Mouse (Mus musculus): ENCODE results near the gene Sik3. TPM values are rescaled to one million over a fixed set of nuclear protein-coding genes. Genes with fewer than 3 reads are reported as not detected.

The Sik3 gene
- polyA plus RNA-seq, 1 experiment = 41.0 TPM

DNA sequence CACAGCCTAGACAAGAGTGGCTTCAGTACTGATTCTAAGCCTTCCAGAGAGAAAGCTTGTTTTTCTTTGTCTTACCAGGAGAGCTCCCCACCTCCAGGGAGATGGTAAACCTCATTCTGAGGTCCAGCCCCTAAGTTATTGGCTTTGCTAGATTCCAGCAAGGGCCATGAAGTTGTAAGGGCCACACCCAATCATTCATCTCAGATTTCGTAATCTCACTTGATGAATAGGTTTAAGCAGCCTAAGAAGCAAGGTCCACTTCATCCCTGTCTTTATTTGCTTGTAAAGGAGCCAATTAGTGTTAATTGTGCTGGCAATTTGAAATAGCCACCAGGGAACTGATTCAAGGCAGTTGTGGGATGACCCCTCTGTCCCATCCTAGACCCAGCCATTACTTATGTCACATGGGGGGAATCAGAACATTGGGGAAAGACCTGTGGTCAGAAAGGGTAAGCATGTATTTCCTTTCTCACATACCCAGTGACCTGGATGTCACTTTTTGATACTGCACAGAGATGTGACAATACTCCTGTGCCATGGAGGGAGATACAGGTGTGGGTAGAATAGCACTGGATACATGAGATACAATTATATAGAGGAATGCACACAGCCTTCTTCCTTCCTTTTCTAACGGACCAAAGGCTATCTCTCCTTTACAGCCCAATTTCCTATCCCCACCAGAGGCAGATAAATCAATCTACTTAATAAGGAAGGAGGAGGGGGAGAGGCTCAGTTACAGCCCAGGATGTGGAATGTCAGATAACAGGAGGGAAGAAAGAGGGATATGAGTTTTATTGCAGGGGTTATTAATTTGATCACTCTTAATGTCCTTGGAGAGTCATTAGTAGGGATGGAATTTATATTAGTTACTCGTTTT, 1.3 kb upstream of the Sik3 start:
- peak; percentile 67 for TF ChIP-seq GATA1 (IDR thresholded peaks at IDR 0.05; ENCODE audit: low read length)

DNA sequence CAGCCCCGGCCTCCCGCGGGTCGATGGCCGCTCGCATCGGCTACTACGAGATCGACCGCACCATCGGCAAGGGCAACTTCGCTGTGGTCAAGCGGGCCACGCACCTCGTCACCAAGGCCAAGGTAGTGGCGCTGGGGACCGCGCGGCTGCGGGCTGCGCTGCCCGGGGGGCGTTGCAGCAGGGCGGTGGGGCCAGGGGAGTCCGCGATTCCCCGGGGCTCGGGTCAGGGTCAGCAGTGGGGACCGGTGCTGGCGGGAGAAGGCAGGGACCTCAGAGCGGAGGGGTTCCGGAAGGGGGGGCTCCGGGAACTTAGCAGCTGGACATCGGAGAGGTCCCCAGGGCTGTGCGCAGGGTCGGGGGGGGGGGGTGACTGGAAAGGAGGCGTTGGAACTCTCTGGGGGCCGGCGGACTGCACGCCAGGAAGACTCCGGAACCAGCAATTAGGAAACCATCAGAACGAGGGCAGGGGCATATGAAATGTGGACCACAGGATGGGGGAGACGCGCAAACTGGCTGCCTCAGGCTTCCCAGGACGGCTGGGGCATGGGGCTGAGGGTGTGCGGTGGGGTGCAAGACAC, 478 bp downstream of the Sik3 start:
- TF ChIP-seq GATA1 (IDR thresholded peaks at IDR 0.05; ENCODE audit: low read length) = no peak

DNA sequence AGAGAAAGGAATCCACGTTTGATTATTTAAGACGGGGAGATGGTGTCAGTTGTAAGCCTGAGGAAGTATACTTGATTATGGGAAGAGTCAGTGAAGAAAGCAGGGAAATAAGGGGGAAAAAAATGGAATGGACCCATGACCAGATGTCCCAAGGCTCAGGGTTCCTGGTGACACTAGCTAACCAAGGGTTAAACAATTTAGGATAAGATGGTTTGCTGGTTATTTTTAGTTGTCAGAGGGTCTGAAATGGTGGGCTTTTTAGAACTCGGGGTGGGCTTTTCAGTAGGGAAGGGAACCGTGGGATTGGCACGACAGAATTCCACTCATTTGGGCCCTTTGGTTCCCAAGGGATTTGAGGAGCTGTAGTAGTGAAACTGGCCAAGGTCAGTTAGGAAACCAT, 996 bp downstream of the Sik3 start:
- TF ChIP-seq GATA1 (IDR thresholded peaks at IDR 0.05; ENCODE audit: low read length) = no peak

DNA sequence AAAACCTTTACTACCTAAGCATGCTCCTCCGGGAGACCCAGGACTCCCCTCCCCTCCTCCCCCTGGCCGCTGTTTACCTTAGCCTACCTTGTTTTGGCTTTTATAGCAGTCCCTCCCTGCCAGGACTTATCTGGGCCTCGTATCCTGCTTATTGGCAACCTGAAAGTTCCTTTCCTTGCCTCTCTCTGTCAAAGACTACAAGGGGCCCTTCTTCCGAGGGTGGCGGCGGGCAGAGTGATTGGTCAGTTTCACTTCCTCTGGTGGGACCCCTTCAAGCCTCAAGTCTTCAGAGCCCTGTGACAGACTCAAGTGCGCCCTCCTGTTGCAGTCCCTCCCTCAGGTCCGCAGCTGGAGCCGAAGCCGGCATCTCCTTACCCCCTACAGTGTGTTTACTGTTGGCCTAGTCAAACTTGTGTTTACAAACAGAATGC, 1.6 kb downstream of the Sik3 start:
- TF ChIP-seq GATA1 (IDR thresholded peaks at IDR 0.05; ENCODE audit: low read length) = no peak

DNA sequence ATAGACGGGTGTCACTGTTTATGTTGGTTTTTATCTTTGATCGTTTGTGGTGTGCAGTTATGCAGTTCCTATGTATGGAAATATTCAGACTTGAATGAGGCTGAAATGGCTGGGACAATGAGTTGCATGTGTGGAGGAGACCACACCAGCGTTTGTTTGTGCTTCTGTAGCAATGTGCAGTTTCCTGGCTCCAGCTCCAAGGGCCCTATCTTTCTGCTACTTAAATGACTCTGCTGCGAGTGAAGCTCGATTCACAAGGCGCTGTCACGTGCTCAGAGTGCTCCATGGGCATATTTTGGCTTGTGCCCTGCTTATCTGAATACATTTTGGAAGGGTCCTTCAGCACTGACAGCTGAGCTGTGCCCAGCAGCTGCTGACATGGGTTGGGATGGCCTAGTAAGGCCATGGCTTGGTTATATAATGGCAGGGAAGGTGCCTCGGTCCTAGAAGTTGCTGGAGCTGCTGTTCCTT, 2.5 kb downstream of the Sik3 start:
- no peak for TF ChIP-seq GATA1 (IDR thresholded peaks at IDR 0.05; ENCODE audit: low read length)

DNA sequence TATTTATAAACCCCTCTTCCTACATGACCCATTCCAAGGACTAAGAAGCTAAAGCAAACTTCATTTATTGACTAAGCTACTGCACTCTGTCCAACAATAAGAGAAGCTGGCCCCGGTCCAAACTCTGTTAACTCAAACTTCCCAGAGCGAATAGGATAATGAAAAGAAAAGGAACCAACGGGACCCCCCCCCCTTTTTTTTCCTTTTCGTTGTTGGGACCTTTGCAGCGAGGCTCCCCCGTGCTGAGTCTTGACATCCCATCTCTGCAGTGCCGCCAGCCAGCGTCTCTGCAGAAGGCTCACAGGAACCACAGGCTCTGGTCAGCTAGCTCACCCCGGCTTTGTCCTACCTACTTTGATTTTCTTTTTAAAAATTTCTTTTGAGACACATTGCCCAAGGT, 3.2 kb downstream of the Sik3 start:
- no peak for TF ChIP-seq GATA1 (IDR thresholded peaks at IDR 0.05; ENCODE audit: low read length)

DNA sequence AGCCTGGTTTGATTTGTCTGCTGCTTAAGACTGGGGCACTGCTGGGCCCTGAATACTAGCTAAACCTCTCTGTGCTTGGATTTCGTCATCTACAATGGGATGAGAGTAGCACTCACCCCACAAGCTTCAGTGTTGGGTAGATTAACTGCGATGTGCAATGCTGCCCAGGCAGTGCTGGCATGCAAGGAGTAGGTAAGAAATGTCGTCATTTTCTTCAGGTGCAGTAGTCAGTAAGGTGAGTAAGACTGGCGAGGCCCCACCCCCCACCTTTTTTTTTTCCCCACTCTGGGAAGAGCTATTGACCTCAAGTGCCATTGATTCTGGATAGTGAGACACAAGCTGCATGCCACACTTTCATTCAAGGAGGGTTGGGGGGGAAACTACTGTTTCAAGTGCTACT, 3.8 kb downstream of the Sik3 start:
- no peak for TF ChIP-seq GATA1 (IDR thresholded peaks at IDR 0.05; ENCODE audit: low read length)

DNA sequence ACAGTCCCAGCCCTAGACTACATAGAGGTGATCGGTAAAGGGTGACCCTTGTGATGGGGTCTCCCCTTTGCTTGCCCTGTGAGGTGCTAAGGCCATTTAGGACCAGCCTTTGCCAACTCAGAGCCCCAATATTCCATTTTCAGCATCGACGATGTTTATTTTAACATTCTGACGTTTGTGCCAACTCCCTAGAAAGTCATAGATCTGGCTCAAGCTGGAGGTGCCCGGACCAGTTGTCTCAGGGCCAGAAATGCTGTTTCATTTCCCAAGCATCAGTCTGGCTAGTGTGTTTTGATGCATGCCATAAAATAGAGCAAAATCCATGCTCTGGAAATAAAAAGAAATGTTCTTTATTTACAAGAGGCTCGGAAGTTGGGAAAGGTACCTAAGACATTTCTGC, 5.7 kb downstream of the Sik3 start:
- no peak for TF ChIP-seq GATA1 (IDR thresholded peaks at IDR 0.05; ENCODE audit: low read length)

DNA sequence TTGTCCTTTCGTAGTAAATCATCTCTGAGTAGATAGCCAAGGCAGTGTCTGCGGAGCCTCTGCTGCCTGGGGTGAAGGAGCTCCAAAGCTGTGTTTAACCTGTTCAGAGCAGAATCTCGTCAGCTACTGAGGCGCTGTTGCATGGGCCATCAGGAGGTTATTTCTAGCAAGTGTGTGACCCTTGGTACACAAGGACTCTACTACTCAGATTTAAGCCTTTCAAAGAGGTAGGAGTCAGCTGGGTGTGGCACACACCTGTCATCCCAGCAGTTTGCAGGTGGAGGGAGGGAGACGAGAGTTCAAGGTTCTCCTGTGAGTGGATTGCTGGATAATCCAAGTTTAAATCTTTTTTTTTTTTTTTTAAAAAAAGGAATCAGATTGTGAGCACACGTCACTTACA, 7.4 kb downstream of the Sik3 start:
- no peak for TF ChIP-seq GATA1 (IDR thresholded peaks at IDR 0.05; ENCODE audit: low read length)

DNA sequence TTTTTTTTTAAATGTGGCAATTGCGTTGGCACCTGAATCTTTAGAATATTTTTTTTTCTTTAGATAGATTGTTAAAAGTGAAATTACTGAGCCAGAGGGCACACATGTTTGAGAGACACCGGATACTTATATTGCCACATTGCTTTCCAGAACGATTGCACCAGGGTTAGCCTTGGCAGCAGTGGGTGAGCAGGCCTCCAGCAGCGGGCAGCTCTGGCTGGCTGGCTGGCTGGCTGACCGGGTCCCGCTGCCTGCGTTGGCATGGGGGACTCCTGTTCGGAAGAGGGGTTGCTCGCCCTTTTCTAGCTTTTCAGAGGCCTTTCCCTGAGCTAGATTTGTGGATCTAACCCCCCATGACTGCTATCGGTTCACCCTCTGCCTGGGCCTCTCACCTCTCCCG, 11.0 kb downstream of the Sik3 start:
- TF ChIP-seq GATA1 (IDR thresholded peaks at IDR 0.05; ENCODE audit: low read length) = no peak

DNA sequence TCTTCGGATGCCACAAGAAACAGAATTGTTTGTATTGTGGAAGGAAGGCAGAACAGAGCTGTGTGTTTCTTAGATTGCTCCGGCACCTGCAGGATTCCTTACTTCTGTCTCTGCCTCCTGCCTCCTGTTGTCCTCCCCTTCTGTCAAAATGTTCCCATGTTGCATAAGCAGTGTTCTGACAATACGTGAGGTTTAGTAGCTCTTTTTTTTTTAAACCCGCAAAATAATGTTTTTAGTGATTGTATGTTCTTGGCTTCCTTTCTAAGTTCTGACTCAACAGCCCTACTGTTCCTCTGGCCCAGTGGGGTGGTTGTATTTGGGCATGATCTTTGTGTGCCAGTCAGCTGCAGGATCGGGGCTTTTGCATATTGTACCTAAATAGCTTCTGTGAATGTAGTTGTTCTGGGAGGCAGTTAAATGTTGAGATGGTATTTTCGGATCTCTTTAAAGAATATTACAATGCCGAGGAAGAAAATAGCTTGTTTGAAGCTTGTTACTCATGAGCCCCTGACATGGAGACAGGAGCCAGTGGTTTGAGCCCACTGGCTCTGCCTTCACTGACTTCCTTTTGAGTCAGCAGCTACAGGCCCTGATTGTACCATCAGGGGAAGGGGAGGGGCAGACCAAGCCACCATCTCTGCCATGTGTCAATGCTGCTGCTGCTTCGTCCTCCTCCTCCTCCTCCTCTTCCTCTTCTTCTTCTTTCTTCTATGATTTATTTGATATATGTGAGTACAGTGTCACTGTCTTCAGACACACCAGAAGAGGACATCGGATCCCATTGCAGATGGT, 13.6 kb downstream of the Sik3 start:
- TF ChIP-seq GATA1 (IDR thresholded peaks at IDR 0.05; ENCODE audit: low read length) = no peak

DNA sequence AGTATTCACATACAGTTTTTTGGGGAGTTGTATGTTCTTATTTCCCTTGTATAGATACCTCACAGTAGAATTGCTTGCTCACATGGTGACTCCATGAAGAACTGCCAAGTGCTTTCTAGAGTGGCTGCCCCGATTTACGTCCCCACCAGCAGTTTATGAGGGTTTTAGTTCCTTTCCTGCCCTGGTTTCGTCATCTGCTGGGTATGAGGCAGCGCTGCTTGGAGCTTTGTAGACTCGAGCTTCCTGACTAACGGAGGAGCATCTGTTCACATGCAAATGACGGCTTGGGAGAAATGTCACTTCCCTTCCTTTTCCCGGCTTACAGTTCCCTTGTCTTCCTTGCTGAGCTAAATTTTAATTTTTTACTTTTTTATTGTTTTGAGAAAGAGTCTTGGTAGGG, 15.4 kb downstream of the Sik3 start:
- no peak for TF ChIP-seq GATA1 (IDR thresholded peaks at IDR 0.05; ENCODE audit: low read length)

DNA sequence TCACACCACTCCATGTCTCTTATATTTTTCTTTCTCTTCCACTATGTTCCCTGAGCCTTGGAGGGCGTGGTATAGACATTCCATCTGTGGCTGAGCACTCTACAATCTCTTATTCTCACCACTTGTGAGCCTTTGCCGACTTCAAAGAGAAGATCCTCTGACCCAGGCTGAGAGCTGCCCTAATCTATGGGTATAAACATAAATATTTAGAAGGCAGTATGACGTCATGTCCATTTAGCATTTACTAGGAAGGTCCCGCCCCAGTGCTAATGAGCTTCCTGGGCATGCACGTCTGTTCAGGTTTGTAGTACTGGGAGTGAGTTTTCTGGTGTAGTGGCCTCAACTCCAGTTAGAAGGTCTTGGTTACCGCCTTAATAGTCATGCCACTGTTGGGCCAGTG, 16.9 kb downstream of the Sik3 start:
- TF ChIP-seq GATA1 (IDR thresholded peaks at IDR 0.05; ENCODE audit: low read length) = no peak

DNA sequence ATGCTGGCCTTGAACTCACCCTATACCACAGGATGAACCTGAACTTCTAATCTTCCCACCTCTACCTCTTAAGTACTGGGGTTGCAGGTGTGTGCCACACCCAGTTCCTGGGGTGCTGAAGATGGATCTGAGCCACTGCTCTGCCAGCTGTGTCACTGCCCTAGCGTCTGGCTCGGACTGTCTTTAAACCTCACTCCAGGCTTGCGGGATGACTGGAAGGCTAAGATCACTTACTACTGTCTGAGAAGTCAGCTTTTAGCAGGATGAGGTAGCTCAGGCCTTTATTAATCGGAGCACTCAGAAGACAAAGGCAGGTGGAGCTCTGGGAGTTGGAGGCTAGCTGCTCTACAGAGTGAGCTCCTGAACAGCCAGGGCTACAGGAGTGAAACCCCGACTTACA, 17.6 kb downstream of the Sik3 start:
- no peak for TF ChIP-seq GATA1 (IDR thresholded peaks at IDR 0.05; ENCODE audit: low read length)

DNA sequence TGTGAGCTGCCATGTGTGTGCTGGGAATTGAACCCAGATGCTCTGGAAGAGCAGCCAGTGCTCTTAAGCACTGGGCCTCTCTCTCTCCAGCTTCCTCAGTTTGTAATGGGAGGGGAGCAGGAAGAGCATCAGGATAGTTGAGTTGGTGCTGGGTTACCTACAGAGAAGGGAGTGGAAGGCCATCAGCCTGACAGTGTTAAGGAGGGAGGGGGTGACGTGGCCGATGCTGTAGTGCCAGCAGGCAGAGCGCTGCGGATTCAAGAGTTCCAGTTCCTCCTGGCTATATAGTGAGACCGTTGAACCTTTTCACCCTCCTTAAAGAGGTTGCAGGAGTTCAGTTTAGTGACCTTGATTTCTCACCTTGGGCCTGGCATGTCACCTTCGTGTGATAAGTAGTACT, 18.3 kb downstream of the Sik3 start:
- TF ChIP-seq GATA1 (IDR thresholded peaks at IDR 0.05; ENCODE audit: low read length) = no peak

DNA sequence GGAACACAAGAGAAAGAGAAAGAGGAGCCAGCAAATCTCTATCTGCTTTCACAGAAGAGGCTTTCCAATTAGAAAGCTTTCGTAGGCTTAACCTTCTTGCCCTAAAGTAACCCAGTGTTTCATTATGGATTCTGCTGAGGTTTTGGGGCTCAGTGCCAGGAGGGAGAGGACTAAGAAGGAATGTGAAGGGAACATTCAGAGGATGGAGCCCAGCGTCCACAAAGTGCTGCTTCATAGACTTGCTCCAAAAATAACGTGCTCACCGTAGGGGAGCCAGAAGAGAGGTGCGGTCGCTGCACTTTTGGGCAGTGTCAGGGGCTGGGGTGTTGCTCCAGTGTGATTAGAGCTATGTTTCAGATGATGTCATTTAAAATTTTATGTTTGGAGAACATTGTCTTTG, 19.6 kb downstream of the Sik3 start:
- TF ChIP-seq GATA1 (IDR thresholded peaks at IDR 0.05; ENCODE audit: low read length) = no peak
